Mouse (Mus musculus) left cerebral cortex, postnatal 10 days (tissue): Measurements from ENCODE around the gene Arnt2. TPM values are rescaled to one million over a fixed set of nuclear protein-coding genes. Genes with fewer than 3 reads are reported as not detected.
A peak's percentile ranks its signal among the peaks of the same experiment; 100 is the strongest.

Source experiments
- DNase-seq, 2 experiments: peaks; one replicate each; pipeline ENCODE4 v3.0.0; 2021 to 2022; ENCODE audit warnings: low spot score in 2 of 2, mixed read lengths in 1 of 2; ENCODE audit errors: extremely low spot score in 1 of 2
- intact Hi-C: fragments of 180-260 bp; cut with DNase I; formaldehyde crosslinking; loops from one replicate; pipeline ENCODE4 v1.15.1; 2025
- total RNA-seq, 2 experiments: library from RNA; stranded (reverse); gene quantifications; 2 replicates each; pipeline ENCODE4 v1.2.3; 2021

The Arnt2 gene
- total RNA-seq, 2 experiments from 2014 or later = 172 to 181 TPM

DNA sequence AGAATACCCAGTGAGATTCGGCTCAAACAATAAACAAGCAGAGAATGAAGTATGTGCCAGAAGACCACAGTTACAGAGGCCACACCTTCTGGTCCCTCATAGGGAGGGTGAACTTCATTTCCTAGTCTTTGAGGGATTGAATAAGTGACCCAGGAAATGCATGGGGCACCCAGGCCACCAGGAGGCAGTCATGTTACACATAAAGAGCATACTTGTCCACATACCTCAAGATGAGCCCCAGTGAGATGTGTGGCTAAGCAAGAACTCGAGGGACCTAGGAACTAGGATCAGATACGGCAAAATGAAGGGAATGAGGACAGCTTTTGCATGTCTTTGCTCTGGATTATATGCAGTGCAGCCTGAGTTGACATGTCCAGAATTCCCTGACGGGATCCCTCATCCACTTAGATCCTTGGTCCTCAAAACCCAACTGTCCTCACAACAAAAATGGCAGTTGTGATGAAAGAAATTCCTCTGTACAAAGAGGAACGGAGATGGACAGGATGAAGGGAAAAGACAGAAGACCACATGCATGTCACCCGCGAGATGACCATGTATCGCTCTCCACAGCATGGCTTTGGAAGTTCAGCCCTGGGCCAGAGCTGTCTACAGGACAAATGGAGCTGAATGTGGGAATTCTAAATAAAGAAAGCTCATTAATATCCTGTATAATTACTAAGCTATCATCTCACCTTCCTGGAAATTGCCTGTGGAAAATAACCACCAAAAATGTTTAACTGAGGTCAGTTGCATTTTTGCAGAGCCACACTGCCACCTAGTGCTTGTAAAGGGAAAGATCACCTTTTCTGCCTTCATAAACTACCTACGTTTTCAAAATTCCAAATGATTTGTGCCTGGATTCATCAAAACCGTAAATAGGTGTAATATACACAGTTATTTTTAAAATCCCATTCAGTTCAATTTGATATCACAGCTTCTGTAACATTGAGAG lies 54.1 kb downstream of the Arnt2 start:
- intact Hi-C loops = loop anchor here (5.0 kb wide), 3 partner anchors 84 to 444 kb away; partner anchors contain the start of gene Cemip

DNA sequence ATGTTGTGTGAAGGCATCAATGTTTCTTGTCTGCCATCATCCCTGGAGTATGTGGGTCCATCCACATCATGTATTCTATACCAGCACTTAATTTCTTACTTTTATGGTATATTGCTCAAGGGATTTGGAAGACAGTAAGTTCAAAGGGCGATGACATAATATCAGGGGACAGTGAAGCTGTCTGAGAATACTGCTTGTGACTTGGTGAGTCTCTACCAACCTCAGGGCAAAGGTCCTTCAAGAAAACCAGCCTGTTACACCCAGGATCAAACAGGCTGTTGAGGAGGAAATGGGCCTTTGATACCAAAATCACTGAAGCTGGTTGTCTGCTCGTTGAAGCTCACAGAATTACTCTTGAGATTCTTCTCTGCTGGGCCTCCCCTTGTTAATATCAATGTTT lies 55.1 kb downstream of the Arnt2 start:
- intact Hi-C loops = loop anchor here (5.0 kb wide), 3 partner anchors 83 to 443 kb away; partner anchors contain the start of gene Cemip
- DNase-seq = no peak

More for the DNA sequence above, 54.1 kb downstream of the Arnt2 start:
- DNase-seq = peak in 1 of 2 experiments; percentile 77

DNA sequence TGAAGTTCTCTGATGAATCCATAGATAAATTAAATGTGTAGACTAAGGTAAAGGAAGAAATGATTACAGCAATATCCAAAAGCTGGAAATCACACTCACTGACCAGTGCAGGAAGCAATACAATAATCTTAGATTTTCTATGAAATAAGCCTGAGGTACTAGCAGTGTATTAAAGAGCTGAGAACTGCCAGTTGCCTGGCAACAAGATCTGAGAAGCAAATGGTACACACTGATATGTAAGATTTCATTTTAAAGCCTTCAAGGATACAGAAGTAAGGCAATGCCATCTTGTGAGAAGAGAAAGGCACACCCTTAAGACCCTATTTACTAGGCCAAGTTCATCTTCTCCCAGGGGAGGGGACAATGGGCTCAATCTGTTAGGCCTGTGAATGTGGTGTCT lies 59.4 kb downstream of the Arnt2 start:
- DNase-seq = no peak
- intact Hi-C loops = no loop called here

DNA sequence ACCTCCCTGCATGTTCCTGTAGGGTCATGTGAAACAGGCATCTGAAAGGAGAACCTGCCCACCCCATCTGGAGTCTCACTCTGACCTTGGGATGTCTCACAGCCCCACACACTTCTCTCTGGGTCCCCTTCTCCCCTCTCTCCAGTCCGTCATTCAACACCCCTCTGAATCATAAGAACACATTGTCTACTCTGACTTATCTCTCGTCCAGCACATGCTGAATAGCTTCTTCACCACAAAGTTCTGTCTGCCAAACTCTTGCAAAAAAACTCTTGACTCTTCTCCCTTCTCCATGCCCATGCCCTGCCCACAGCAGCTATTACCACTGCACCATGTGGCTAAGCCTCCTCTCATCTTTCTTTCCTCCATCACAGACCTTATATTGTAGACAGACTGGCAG lies 60.0 kb downstream of the Arnt2 start:
- DNase-seq = no peak
- intact Hi-C loops = loop anchor here (5.0 kb wide), 1 partner anchor 63 kb away; no protein-coding TSS in a partner anchor

DNA sequence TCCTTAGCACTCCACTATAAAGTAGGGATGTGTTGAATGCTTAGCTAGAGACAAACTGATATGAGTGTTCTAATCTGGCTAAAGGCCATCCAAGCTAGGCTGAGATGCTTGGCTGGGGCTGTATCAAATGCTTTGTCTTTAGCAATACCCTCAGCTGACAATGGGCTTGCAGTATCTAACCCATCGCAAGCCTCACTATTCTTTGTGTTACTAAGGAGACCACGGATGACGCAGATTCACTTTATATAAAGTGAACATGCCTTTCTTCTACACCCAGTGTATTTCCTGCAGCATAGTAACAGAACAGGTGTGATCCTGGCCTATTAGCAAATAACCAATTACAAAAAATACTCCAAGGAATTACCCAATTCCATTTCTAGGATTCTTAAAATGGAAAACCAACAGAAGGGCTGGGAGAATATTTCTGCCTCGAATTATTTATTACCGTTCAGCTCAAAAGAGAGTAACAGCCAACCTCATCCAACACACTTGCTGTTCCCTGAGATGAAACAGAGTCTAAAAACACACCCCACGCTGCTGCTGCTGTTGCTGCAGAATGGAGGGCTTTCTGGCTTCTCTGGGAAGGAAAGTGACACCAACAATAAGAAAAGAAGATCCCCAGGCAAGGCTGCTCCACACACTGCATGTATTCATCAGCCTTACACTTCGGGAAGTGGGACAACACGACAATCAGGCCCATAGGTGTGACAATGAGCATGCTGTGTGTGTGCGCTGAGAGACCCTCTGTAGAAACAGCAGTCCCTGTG lies 61.6 kb downstream of the Arnt2 start:
- intact Hi-C loops = loop anchor here (5.0 kb wide), 1 partner anchor 61 kb away; no protein-coding TSS in a partner anchor
- no peak for DNase-seq

DNA sequence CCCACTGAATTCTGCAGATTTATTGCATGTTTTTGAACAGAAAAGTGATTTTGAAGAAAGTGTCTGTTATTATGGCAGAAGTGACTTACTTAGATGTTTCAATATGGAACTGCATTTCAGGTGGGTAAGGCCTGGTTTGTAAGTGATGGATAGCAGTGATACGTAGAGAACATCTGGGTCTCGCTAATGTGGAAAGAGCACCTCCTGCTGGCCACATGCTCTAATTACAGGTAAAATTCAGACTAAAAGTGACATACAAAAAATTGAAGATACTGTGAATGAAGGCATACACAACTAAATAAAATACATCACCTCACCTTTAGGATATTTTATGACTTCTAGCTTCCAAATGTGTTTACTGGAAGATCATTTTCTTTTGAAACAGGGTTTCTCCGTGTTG lies 66.8 kb downstream of the Arnt2 start:
- intact Hi-C loops = no loop called here

DNA sequence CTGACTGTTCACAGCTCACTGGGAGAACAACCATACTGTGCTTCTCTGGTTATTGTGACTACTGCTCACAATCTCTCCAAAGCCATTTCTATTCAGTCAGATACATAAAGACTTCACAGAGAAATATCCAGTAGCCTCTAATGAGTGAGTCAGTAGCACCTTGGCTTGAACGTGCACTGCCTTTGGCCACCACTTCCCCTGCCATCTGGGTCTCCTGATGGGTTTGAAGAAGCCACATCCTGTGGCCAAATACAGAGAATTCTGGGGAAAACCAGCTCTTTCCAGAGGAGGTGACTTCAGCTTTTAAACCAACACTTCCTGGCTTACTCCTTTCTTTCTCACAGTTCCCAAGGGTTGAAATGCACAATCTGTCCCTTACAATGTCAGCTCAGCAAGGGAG lies 69.0 kb downstream of the Arnt2 start:
- DNase-seq = no peak
- intact Hi-C loops = no loop called here

More for the DNA sequence above, 66.8 kb downstream of the Arnt2 start:
- DNase-seq = no peak

DNA sequence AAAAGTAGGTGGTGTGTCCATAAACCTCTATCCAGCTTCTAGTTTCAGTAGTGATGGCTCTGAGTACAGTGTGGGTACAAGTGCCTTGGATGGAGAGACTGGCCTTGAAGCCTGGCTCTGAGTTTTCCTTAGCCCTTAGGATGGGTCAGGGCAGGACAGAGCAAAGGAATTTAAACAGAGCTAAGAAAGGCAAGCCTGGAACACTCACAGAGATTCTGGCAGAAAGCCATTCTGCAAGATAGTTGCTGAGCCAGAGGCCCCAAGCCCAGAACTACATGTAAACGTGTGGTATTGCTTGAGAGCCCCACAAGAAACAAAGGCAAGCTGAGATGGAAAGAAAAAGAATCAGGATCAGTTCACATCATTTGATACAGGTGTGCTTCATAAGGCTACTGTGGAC lies 70.8 kb downstream of the Arnt2 start:
- no peak for DNase-seq
- intact Hi-C loops = no loop called here

DNA sequence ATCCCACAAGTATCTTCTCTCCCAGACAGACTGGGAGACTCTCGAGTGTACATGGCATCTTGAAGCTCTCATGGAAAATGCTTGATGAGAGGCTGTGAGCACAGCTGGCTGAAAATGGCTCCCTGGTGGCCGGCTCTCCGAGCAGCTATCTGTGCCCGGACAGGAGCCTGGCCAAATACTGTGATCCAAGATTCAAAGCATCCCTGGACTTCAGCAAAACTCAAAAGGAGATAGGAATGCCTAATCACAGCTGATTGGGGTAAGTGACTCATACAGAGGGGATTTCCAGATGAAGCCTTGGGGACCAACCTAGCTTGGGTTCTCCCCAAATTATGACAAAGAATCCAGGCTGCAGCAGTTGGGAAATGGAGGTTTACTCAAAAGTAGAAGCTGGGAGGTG lies 72.2 kb downstream of the Arnt2 start:
- intact Hi-C loops = no loop called here
- no peak for DNase-seq

DNA sequence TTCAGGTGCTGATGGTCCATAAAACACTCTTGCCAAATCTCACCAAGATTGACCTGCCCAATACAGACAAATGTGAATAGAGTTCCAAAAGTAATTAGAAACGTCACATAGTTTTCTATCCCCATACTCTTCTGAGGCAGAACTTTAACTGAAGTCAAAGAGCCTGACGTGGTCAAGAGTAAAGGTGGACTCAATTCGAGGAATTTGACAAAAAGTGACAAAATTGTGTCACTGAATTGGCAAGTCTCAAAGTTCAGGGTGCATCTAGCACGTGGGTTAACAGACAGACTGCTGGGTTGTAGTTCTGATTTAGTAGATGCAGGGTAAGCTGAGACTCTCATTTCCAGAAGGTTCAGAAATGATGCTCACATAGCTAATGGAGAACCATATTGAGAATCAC lies 73.1 kb downstream of the Arnt2 start:
- no peak for DNase-seq
- intact Hi-C loops = no loop called here

DNA sequence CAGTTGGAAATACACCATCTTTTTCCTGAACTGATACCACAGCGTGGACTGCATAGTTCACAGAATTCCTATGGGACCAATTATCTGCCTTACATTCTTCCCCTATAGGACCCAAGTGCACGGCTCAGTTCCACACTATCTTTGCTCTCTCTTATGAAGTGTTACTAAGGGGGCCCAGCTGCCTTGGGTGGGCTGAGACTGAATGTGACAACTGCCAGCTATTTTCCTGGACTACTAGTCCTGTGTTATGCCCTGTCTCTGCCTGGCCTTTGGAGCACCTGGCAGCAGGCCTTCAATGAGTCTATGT lies 73.4 kb downstream of the Arnt2 start:
- DNase-seq = no peak
- intact Hi-C loops = no loop called here

DNA sequence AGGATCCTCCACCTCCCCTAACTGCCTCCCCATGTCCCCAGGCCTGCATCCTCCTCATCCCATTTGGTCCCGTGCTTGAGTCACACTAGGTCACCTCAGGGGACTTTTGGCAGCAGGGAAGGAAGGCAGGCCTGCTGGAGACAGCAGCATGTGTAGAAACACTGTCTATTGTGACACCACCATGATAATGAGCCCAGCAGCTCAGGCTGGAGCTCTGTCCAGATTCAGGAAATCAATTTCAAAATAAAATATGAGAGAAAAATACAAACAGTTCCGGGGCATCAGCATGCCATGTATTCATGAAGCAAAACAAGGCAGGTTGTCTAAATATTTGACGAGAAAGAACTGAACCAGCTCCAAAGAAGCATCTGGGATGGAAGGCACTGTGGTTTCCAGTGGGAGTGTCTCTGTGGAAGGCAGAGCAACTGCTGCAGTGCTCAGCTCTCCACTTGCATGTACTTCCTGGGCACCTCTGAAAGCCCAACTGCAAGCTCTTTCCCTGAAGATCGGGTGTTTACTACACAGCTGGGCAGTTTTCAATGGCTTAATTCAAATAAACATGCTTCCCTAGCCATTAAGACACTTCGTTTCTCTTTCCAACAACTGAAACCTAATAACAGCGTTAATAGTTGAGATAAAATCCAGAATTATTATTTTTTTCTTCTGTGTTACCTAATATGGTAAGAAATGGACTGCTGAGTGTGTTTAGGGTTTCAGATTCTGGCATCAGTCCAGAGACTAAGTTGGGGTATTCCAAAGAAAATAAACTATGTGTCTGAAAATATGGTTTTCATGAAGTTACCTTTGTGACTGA lies 74.0 kb downstream of the Arnt2 start:
- intact Hi-C loops = no loop called here
- DNase-seq = no peak

DNA sequence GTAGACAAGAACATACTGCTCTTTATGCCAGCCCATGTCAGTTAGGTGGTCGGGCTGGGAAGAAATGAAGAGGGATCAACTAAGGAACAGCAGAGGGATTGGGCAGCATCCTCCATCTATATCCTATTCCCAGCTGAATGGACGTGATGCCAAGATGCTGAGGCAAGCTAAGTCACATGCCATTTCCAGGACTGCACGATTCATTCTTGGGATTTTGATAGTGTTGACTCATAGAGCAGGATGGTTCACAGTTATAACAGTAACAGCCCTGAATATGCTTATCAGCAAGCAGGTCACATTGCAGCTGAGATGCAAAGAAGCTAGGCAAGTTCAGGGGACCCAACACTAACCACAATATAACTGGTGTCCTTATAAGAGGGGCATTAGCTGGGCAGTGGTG lies 76.0 kb downstream of the Arnt2 start:
- no peak for DNase-seq
- intact Hi-C loops = no loop called here

DNA sequence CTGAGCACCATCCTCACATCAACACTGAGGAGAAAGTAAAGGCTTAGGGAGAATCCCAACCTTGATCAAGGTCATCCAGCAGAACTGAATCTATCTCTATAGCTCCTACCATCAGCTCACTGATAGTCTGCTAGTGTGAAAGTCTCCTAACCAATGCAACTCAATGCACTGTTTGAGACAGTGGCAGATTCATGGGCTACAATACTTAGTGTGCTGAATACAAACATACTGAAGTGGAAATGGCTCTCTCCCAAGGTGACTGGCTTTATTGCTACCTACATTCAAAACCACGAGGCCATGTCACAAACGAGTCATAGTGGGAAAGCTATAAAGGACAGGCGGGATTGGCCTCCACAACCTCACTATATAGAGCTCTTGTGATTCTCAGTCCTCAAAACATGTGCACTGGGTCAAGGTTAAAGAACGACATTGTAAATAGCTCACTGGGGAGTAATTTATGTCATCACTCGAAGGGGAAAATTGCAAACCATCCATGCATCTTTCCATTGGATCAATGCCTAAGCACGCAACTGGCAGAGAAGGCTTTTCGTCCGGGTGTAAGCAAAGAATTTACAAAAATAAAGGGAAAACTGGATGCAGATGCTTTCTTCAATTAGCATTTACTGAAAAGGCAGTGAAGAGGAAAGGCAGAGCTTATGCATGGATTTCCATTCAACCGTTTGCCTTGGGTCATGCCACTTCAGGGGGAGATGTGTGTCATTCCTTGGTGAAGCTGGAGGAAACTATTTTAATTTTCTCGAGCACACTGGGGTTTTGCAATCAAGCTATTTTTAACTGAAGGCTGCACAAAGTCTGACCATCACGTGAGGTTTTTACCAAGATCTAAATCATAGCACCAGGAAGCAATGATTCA lies 77.4 kb downstream of the Arnt2 start:
- no peak for DNase-seq
- intact Hi-C loops = no loop called here

DNA sequence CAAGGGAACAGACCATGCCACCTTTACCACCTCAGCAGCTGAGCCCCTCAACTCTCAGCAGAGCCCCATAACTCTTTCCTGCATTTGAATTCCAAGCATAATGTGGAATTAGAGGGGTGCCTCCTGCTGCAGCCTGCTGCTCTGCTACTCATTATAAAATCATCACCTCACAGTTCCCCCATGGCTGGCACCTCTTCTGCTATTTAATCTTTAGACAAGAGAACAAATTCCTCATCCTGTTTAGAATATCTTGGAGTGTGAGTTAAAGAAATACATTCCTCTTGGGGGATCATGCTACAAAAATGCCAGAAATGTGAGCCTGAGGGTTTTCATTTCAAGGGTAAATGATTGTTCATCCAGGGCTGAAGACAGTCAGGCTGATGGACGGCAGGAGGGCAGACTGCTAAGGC lies 80.8 kb downstream of the Arnt2 start:
- DNase-seq = no peak

DNA sequence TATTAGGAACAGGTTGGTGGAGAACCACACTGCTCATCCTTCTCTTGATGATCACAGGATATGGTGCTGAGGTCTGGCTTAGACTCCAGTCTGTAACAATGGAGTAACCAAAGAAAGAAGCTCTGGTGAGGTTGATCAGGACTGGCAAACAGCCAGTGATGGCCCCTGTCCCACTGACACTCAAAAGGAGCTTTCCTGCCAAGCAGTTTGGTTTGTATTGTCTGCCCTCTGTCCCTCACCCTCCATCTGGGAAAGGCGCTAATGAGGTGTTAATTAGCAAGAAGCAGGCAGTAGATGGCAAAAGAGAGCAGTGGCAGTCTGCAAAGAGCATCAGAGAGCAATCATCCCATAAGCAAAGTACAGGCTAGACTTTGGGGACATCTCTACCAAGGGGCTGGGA lies 81.2 kb downstream of the Arnt2 start:
- intact Hi-C loops = no loop called here
- DNase-seq = no peak

More for the DNA sequence above, 80.8 kb downstream of the Arnt2 start:
- intact Hi-C loops = no loop called here

DNA sequence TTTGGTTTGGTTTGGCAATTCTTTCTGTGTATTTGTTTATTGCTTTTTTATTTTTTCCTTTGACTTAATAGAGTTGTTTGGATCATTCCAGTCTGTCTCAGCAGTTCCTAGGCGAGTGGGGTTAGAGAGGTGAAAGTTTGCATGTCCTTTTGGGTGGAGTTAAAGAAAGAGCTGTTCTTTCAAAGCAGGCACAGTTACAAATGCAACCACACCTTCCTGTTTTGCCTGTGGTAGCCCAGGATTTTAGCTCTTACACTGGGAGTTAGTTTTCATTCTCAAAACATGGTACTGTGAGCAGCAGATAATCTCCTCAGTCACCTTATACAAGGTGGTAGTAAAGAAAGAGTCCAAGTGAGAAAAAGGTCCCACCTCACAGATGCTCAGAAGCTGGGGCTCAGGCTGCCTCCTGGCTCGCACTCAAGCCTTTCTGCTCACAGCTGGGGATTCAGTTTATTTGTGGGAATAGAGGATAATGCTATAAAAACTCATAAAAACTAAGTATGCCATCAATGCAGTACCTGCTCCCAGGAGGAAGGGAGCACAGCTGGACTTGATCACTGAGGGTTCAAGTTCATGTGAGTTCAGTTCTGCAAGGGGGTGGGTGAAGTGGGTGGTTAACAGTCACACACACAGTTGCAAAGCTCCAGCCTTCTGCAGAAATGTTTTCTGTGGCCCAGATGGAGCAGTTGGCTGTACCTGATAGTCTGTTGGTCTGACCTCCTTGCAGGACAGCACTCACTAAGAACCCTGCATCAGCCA lies 84.2 kb downstream of the Arnt2 start:
- intact Hi-C loops = no loop called here
- no peak for DNase-seq
